Comparison of ENCODE assay signal across 11 mouse cellular contexts in genomic region chr1:89929181-89929580, GRCm38 (mm10). TPM values are rescaled to one million over a fixed set of nuclear protein-coding genes. Genes with fewer than 3 reads are reported as not detected.
A peak's percentile ranks its signal among the peaks of the same experiment; 100 is the strongest.
DNase-seq lines count a peak whose midpoint lies in the region; ATAC-seq and TF ChIP-seq lines count a peak whose summit lies in the region.
"Had no signal": no experiment of that assay in that cellular context is flagged by ENCODE, and none has a peak within 500 bp of the region (broad histone marks: within the 10 kb centered on the region; RNA-seq: fewer than 3 reads in every experiment).

No protein-coding gene starts in this region.

- H3K36me3 ChIP-seq in heart, embryonic 10.5 days, result no peaks in the 10 kb centered on the region
- H3K36me3 ChIP-seq in ES-Bruce4 (ENCODE audit: control insufficient read depth, insufficient read depth, low read length, poor library complexity, severe bottlenecking), result peaks cover 10% of the 10 kb centered on the region
- no peaks in the 10 kb centered on the region for H3K36me3 ChIP-seq in hindbrain, embryonic 11.5 days (ENCODE audit: control insufficient read depth, insufficient read depth, low read length)
- H3K36me3 ChIP-seq in midbrain, embryonic 10.5 days, result no peaks in the 10 kb centered on the region

- H3K9ac ChIP-seq in ES-Bruce4 (ENCODE audit: low read depth, poor library complexity, severe bottlenecking), result peak overlapping the region; percentile 17
- H3K9ac ChIP-seq in hindbrain, embryonic 11.5 days (ENCODE audit: low read depth, low read length), result peak overlapping the region; percentile 39

- H3K4me2 ChIP-seq in hindbrain, embryonic 11.5 days (replicated peaks; ENCODE audit: low read depth, low read length), result peak overlapping the region; percentile 89

- TF ChIP-seq CTCF in ES-Bruce4 (IDR thresholded peaks at IDR 0.05; ENCODE audit: low read depth, low read length), result no peak

- intact Hi-C loops in heart, postnatal 14 days (cut with DNase I), result no loop called here

- H3K4me1 ChIP-seq in heart, embryonic 10.5 days, result peaks cover 46% of the 10 kb centered on the region
- H3K4me1 ChIP-seq in ES-Bruce4 (ENCODE audit: control insufficient read depth, insufficient read depth, low read length), result peaks cover 11% of the 10 kb centered on the region
- H3K4me1 ChIP-seq in hindbrain, embryonic 11.5 days (replicated peaks; ENCODE audit: control insufficient read depth, insufficient read depth, low read length), result peaks cover 35% of the 10 kb centered on the region
- H3K4me1 ChIP-seq in midbrain, embryonic 10.5 days, result peaks cover 88% of the 10 kb centered on the region

- H3K4me3 ChIP-seq in heart, embryonic 10.5 days, result peak overlapping the region; percentile 27
- H3K4me3 ChIP-seq in ES-Bruce4 (ENCODE audit: low read depth, low read length), result peak overlapping the region; percentile 45
- H3K4me3 ChIP-seq in hindbrain, embryonic 11.5 days (ENCODE audit: low read depth, low read length), result peak overlapping the region; percentile 65
- peak overlapping the region; percentile 63 for H3K4me3 ChIP-seq in midbrain, embryonic 10.5 days

- no peak for TF ChIP-seq EP300 in ES-Bruce4 (IDR thresholded peaks at IDR 0.05; ENCODE audit: insufficient read depth, low read depth, low read length)

- WGBS in heart, embryonic 10.5 days, result 2% methylated on average over 6 of the region's 6 CpGs
- WGBS in hindbrain, embryonic 11.5 days, result 2% methylated on average over 6 of the region's 6 CpGs
- WGBS in midbrain, embryonic 10.5 days, result under 1% methylated on average over 6 of the region's 6 CpGs

- H3K27ac ChIP-seq in heart, embryonic 10.5 days, result no peak overlapping the region
- H3K27ac ChIP-seq in ES-Bruce4 (ENCODE audit: insufficient read depth, low read length), result no peak overlapping the region
- no peak overlapping the region for H3K27ac ChIP-seq in hindbrain, embryonic 11.5 days (ENCODE audit: low read depth, low read length)
- H3K27ac ChIP-seq in midbrain, embryonic 10.5 days (replicated peaks), result no peak overlapping the region

- TF ChIP-seq POLR2A in ES-Bruce4 (IDR thresholded peaks at IDR 0.05; ENCODE audit: insufficient read depth, low read length), result no peak

- H3K27me3 ChIP-seq in heart, embryonic 10.5 days (ENCODE audit: insufficient read depth, poor library complexity, severe bottlenecking), result peaks cover 98% of the 10 kb centered on the region
- H3K27me3 ChIP-seq in ES-Bruce4 (ENCODE audit: control insufficient read depth, insufficient read depth, low read length, poor library complexity, severe bottlenecking), result peaks cover 12% of the 10 kb centered on the region
- H3K27me3 ChIP-seq in hindbrain, embryonic 11.5 days (ENCODE audit: control insufficient read depth, insufficient read depth, low read length), result peaks cover 58% of the 10 kb centered on the region
- peaks cover 100% of the 10 kb centered on the region for H3K27me3 ChIP-seq in midbrain, embryonic 10.5 days (ENCODE audit: low read depth, poor library complexity, severe bottlenecking)

- ATAC-seq in hindbrain, embryonic 11.5 days (ENCODE audit: low FRiP score), result no peak

- no peaks in the 10 kb centered on the region for H3K9me3 ChIP-seq in heart, embryonic 10.5 days
- H3K9me3 ChIP-seq in ES-Bruce4 (replicated peaks; ENCODE audit: control insufficient read depth, insufficient read depth, low read length, poor library complexity, severe bottlenecking), result no peaks in the 10 kb centered on the region
- H3K9me3 ChIP-seq in hindbrain, embryonic 11.5 days (ENCODE audit: control insufficient read depth, low read length), result no peaks in the 10 kb centered on the region
- no peaks in the 10 kb centered on the region for H3K9me3 ChIP-seq in midbrain, embryonic 10.5 days (replicated peaks)

- DNase-seq in heart, embryonic 10.5 days (ENCODE audit: low spot score), result no peak
- DNase-seq in heart, postnatal 14 days, result no peak
- peak; percentile 63 for DNase-seq in hindbrain, embryonic 11.5 days (ENCODE audit: low spot score)
- DNase-seq in midbrain, embryonic 10.5 days (ENCODE audit: low spot score), result peak; percentile 45
- no peak for DNase-seq in frontal cortex, postnatal 25 days (ENCODE audit: low spot score in 2 of 2)
- DNase-seq in cerebellum, postnatal 14 days, result no peak
- no peak for DNase-seq in ovary, adult 18-20 months (ENCODE audit: low spot score)
- DNase-seq: adrenal gland, adult 8-10 months; B cell, adult 2 months had no signal

RNA-seq across cellular contexts. Expression of gene Gbx2, which starts 1.8 kb away (rescaled TPM):
- 0.94 and 1.9 TPM in 2 replicates for polyA plus RNA-seq in heart, embryonic 10.5 days (2016; fragmentation: Nextera tagmentation; extraction: Ambion mirVana)
- not detected for total RNA-seq in heart, postnatal 14 days (2021)
- 5.7 and 7.1 TPM in 2 replicates for polyA plus RNA-seq in ES-Bruce4 (2011; ENCODE audit: insufficient read depth, insufficient read length, low read depth, missing spikeins)
- polyA plus RNA-seq in hindbrain, embryonic 11.5 days (2014; fragmentation: Nextera tagmentation; extraction: Ambion mirVana), result 30.0 and 36.2 TPM in 2 replicates
- polyA plus RNA-seq in midbrain, embryonic 10.5 days (2016; fragmentation: Nextera tagmentation; extraction: Ambion mirVana), result 3.6 and 4.6 TPM in 2 replicates
- total RNA-seq: adrenal gland, adult 8-10 months had no signal
- polyA plus RNA-seq: stomach, embryonic 14.5 days had no signal

Comparison
In these comparisons a context has a peak if more than half of its experiments do, and no peak if none do; other contexts are left out.
1. DNase-seq: peak in hindbrain, embryonic 11.5 days (single experiment) and midbrain, embryonic 10.5 days (single experiment); none in heart, embryonic 10.5 days (single experiment), heart, postnatal 14 days (0 of 2), frontal cortex, postnatal 25 days (0 of 2), cerebellum, postnatal 14 days (0 of 2) and ovary, adult 18-20 months (single experiment).
2. Peak in every context shown above with its lines, with median percentiles within 50 percentile points of each other: H3K4me3 ChIP-seq.